Mouse (Mus musculus) midbrain, embryonic 13.5 days (tissue): ENCODE results near the gene Car2. TPM values are rescaled to one million over a fixed set of nuclear protein-coding genes. Genes with fewer than 3 reads are reported as not detected.

ENCODE experiments used
- ATAC-seq: fragments of 200-750 bp; cut with Nextera tagmentation; 2 replicates; pipeline ENCODE4 v1.8.0; 2017; ENCODE audit warnings: mild to moderate bottlenecking, moderate TSS enrichment, moderate library complexity
- H3K27ac ChIP-seq: fragments of 300-500 bp; sonication (generic); 2 replicates; pipeline ENCODE4 v1.5.1; 2015; ENCODE audit warnings: inconsistent platforms, mild to moderate bottlenecking, moderate library complexity
- H3K27me3 ChIP-seq: fragments of 300-500 bp; sonication (generic); 2 replicates; pipeline ENCODE4 v1.6.1; 2015; ENCODE audit warnings: mild to moderate bottlenecking, inconsistent platforms
- H3K36me3 ChIP-seq: fragments of 300-500 bp; sonication (generic); 2 replicates; pipeline ENCODE4 v1.6.1; 2015; ENCODE audit warnings: mild to moderate bottlenecking, inconsistent platforms
- H3K4me1 ChIP-seq: fragments of 300-500 bp; sonication (generic); replicated peaks from 2 replicates; pipeline ENCODE4 v1.6.1; 2015; ENCODE audit warnings: inconsistent platforms
- H3K4me2 ChIP-seq: fragments of 300-500 bp; sonication (generic); replicated peaks from 2 replicates; pipeline ENCODE4 v1.6.1; 2015; ENCODE audit warnings: moderate library complexity, mild to moderate bottlenecking, inconsistent platforms
- H3K4me3 ChIP-seq: fragments of 300-500 bp; sonication (generic); replicated peaks from 2 replicates; pipeline ENCODE4 v1.5.1; 2015; ENCODE audit warnings: mild to moderate bottlenecking, inconsistent platforms
- H3K9ac ChIP-seq: fragments of 300-500 bp; sonication (generic); replicated peaks from 2 replicates; pipeline ENCODE4 v1.6.1; 2015; ENCODE audit warnings: mild to moderate bottlenecking, inconsistent platforms
- H3K9me3 ChIP-seq: fragments of 300-500 bp; sonication (generic); 2 replicates; pipeline ENCODE4 v1.6.1; 2016; ENCODE audit warnings: mild to moderate bottlenecking, inconsistent platforms
- WGBS: fragments of 180-500 bp; shearing (Covaris S2); methylation state at CpG from one replicate; pipeline ENCODE4 v1.1.7; 2015; 5-methylcytosine and 5-hydroxymethylcytosine counted together
- polyA plus RNA-seq: library from polyadenylated mRNA; unstranded; fragments of >200 nt; fragmentation: Nextera tagmentation; extraction: Ambion mirVana; gene quantifications from 2 replicates; pipeline ENCODE4 v1.2.1, GENCODE M21; 2015

The Car2 gene
- polyA plus RNA-seq, 1 experiment from 2014 or later, result 22.0 TPM

- Histone ChIP-seq H3K9ac (no peak overlapping the region), H3K27ac (no peak overlapping the region), H3K4me2 (no peak overlapping the region), H3K4me3 (no peak overlapping the region), H3K9me3 (no peaks in the 10 kb centered on the region), H3K27me3 (no peaks in the 10 kb centered on the region), H3K4me1 (no peaks in the 10 kb centered on the region), H3K36me3 (no peaks in the 10 kb centered on the region)
- 90% methylated on average over 2 of the region's 2 CpGs for WGBS
- ATAC-seq, result no peak
Observed at GRCm38 (mm10) chr3:14880277-14880676, 5.8 kb upstream of the Car2 start.

GRCm38 (mm10) chr3:14882005-14882404 is 4.1 kb upstream of the Car2 start:
- H3K9me3 ChIP-seq, result no peaks in the 10 kb centered on the region
- H3K9ac ChIP-seq, result no peak overlapping the region
- H3K36me3 ChIP-seq, result no peaks in the 10 kb centered on the region
- H3K27me3 ChIP-seq, result peaks cover 1% of the 10 kb centered on the region; the same call in 1 of the 2 replicates
- H3K27ac ChIP-seq, result no peak overlapping the region
- no peak overlapping the region for H3K4me3 ChIP-seq
- no peak overlapping the region for H3K4me2 ChIP-seq
- H3K4me1 ChIP-seq, result no peaks in the 10 kb centered on the region
- no peak for ATAC-seq

GRCm38 (mm10) chr3:14882756-14883155 is 3.3 kb upstream of the Car2 start:
- Histone ChIP-seq H3K27ac (no peak overlapping the region), H3K9ac (no peak overlapping the region), H3K4me1 (no peaks in the 10 kb centered on the region), H3K4me2 (no peak overlapping the region), H3K36me3 (no peaks in the 10 kb centered on the region), H3K9me3 (no peaks in the 10 kb centered on the region), H3K27me3 (peaks cover 9% of the 10 kb centered on the region), H3K4me3 (no peak overlapping the region)
- no peak for ATAC-seq
- WGBS, result 77% methylated on average over 3 of the region's 3 CpGs

- Histone ChIP-seq H3K9me3 (no peaks in the 10 kb centered on the region), H3K9ac (no peak overlapping the region), H3K4me1 (no peaks in the 10 kb centered on the region), H3K27ac (no peak overlapping the region), H3K36me3 (no peaks in the 10 kb centered on the region), H3K27me3 (peaks cover 11% of the 10 kb centered on the region), H3K4me3 (no peak overlapping the region), H3K4me2 (no peak overlapping the region)
- ATAC-seq, result no peak
Observed at GRCm38 (mm10) chr3:14884826-14885225, 1.2 kb upstream of the Car2 start.

- 38% methylated on average over 11 of the region's 11 CpGs for WGBS
Observed at GRCm38 (mm10) chr3:14887134-14887666, 1.1 kb downstream of the Car2 start.

GRCm38 (mm10) chr3:14887686-14888295 is 1.7 kb downstream of the Car2 start:
- no peaks in the 10 kb centered on the region for H3K4me1 ChIP-seq
- H3K4me2 ChIP-seq, result no peak overlapping the region
- no peaks in the 10 kb centered on the region for H3K36me3 ChIP-seq
- no peaks in the 10 kb centered on the region for H3K9me3 ChIP-seq
- 72% methylated on average over 10 of the region's 10 CpGs for WGBS
- H3K4me3 ChIP-seq, result peak overlapping the region; percentile 79; the same call in 1 of the 2 replicates
- H3K27ac ChIP-seq, result no peak overlapping the region
- H3K9ac ChIP-seq, result no peak overlapping the region
- no peak for ATAC-seq
- peaks cover 11% of the 10 kb centered on the region for H3K27me3 ChIP-seq

More at GRCm38 (mm10) chr3:14887134-14887666, 1.1 kb downstream of the Car2 start:
- H3K27me3 ChIP-seq, result peaks cover 11% of the 10 kb centered on the region
- no peak overlapping the region for H3K27ac ChIP-seq
- H3K4me3 ChIP-seq, result peak overlapping the region; percentile 79
- H3K4me1 ChIP-seq, result no peaks in the 10 kb centered on the region
- no peaks in the 10 kb centered on the region for H3K36me3 ChIP-seq
- peak overlapping the region; percentile 81 for H3K9ac ChIP-seq
- ATAC-seq, result no peak
- peak overlapping the region; percentile 89 for H3K4me2 ChIP-seq
- no peaks in the 10 kb centered on the region for H3K9me3 ChIP-seq

- no peak overlapping the region for H3K4me3 ChIP-seq
- H3K36me3 ChIP-seq, result no peaks in the 10 kb centered on the region
- H3K4me2 ChIP-seq, result no peak overlapping the region
- no peaks in the 10 kb centered on the region for H3K9me3 ChIP-seq
- H3K9ac ChIP-seq, result no peak overlapping the region
- H3K4me1 ChIP-seq, result no peaks in the 10 kb centered on the region
- WGBS, result 52% methylated on average over 2 of the region's 2 CpGs
- ATAC-seq, result no peak
- H3K27me3 ChIP-seq, result peaks cover 11% of the 10 kb centered on the region
- no peak overlapping the region for H3K27ac ChIP-seq
Observed at GRCm38 (mm10) chr3:14888549-14888948, 2.5 kb downstream of the Car2 start.

- 69% methylated on average over 2 of the region's 2 CpGs for WGBS
- H3K4me3 ChIP-seq, result no peak overlapping the region
- no peaks in the 10 kb centered on the region for H3K36me3 ChIP-seq
- H3K9ac ChIP-seq, result no peak overlapping the region
- no peak overlapping the region for H3K27ac ChIP-seq
- H3K4me2 ChIP-seq, result no peak overlapping the region
- H3K27me3 ChIP-seq, result peaks cover 11% of the 10 kb centered on the region
- no peaks in the 10 kb centered on the region for H3K4me1 ChIP-seq
- no peak for ATAC-seq
- no peaks in the 10 kb centered on the region for H3K9me3 ChIP-seq
Observed at GRCm38 (mm10) chr3:14889085-14889484, 3.0 kb downstream of the Car2 start.

- H3K4me2 ChIP-seq, result no peak overlapping the region
- H3K4me1 ChIP-seq, result no peaks in the 10 kb centered on the region
- H3K9me3 ChIP-seq, result no peaks in the 10 kb centered on the region
- H3K27ac ChIP-seq, result no peak overlapping the region
- no peak for ATAC-seq
- no peaks in the 10 kb centered on the region for H3K36me3 ChIP-seq
- H3K9ac ChIP-seq, result no peak overlapping the region
- H3K4me3 ChIP-seq, result no peak overlapping the region
- peaks cover 11% of the 10 kb centered on the region for H3K27me3 ChIP-seq
- 27% methylated on average over 4 of the region's 4 CpGs for WGBS
Observed at GRCm38 (mm10) chr3:14889716-14890409, 3.8 kb downstream of the Car2 start.

GRCm38 (mm10) chr3:14892991-14893390 is 6.9 kb downstream of the Car2 start:
- Histone ChIP-seq H3K9me3 (no peaks in the 10 kb centered on the region), H3K36me3 (no peaks in the 10 kb centered on the region), H3K27me3 (peaks cover under 1% of the 10 kb centered on the region; the same call in 1 of the 2 replicates), H3K27ac (no peak overlapping the region), H3K4me2 (no peak overlapping the region), H3K4me3 (no peak overlapping the region), H3K4me1 (no peaks in the 10 kb centered on the region), H3K9ac (no peak overlapping the region)
- ATAC-seq, result no peak
- WGBS, result 81% methylated on average over 3 of the region's 3 CpGs

GRCm38 (mm10) chr3:14893700-14894099 is 7.6 kb downstream of the Car2 start:
- H3K4me3 ChIP-seq, result no peak overlapping the region
- H3K4me1 ChIP-seq, result no peaks in the 10 kb centered on the region
- H3K9ac ChIP-seq, result no peak overlapping the region
- no peak overlapping the region for H3K27ac ChIP-seq
- no peak overlapping the region for H3K4me2 ChIP-seq
- 88% methylated on average over 5 of the region's 5 CpGs for WGBS
- ATAC-seq, result no peak
- no peaks in the 10 kb centered on the region for H3K27me3 ChIP-seq
- H3K36me3 ChIP-seq, result no peaks in the 10 kb centered on the region
- no peaks in the 10 kb centered on the region for H3K9me3 ChIP-seq

- H3K27me3 ChIP-seq, result no peaks in the 10 kb centered on the region
- H3K4me1 ChIP-seq, result 0 out of 2 replicates have a peak, but pooled peaks cover 3% of the 10 kb centered on the region
- no peak overlapping the region for H3K9ac ChIP-seq
- no peaks in the 10 kb centered on the region for H3K36me3 ChIP-seq
- WGBS, result 96% methylated on average over 3 of the region's 3 CpGs
- ATAC-seq, result no peak
- no peak overlapping the region for H3K4me2 ChIP-seq
- no peak overlapping the region for H3K4me3 ChIP-seq
- H3K27ac ChIP-seq, result no peak overlapping the region
- no peaks in the 10 kb centered on the region for H3K9me3 ChIP-seq
Observed at GRCm38 (mm10) chr3:14895333-14895732, 9.3 kb downstream of the Car2 start.
